Mouse (Mus musculus): ENCODE results near the gene Nfkb1.
A peak's percentile ranks its signal among the peaks of the same experiment; 100 is the strongest.

The Nfkb1 gene

GRCm38 (mm10) chr3:135691191-135692131, at the start of gene Nfkb1:
Gene Nfkb1 (minus strand): TSS chr3:135691547.
- DNase-seq (ENCODE audit: low spot score): peak; percentile 78

- no peak for DNase-seq (ENCODE audit: low spot score)
Measured at GRCm38 (mm10) chr3:135740711-135741110, 49.4 kb upstream of the Nfkb1 start.

GRCm38 (mm10) chr3:135734736-135735135, 43.4 kb upstream of the Nfkb1 start:
- DNase-seq (ENCODE audit: low spot score): no peak

GRCm38 (mm10) chr3:135732747-135733445, 41.5 kb upstream of the Nfkb1 start:
- no peak for DNase-seq (ENCODE audit: low spot score)

GRCm38 (mm10) chr3:135731292-135732047, 40.1 kb upstream of the Nfkb1 start:
- DNase-seq (ENCODE audit: low spot score): peak; percentile 99

- DNase-seq (ENCODE audit: low spot score): peak; percentile 21
Measured at GRCm38 (mm10) chr3:135730790-135731189, 39.4 kb upstream of the Nfkb1 start.

GRCm38 (mm10) chr3:135729575-135729974, 38.2 kb upstream of the Nfkb1 start:
- DNase-seq (ENCODE audit: low spot score): no peak

GRCm38 (mm10) chr3:135728900-135729299, 37.6 kb upstream of the Nfkb1 start:
- DNase-seq (ENCODE audit: low spot score): no peak

GRCm38 (mm10) chr3:135727339-135727738, 36.0 kb upstream of the Nfkb1 start:
- no peak for DNase-seq (ENCODE audit: low spot score)

- no peak for DNase-seq (ENCODE audit: low spot score)
Measured at GRCm38 (mm10) chr3:135726521-135727275, 35.4 kb upstream of the Nfkb1 start.

- DNase-seq (ENCODE audit: low spot score): no peak
Measured at GRCm38 (mm10) chr3:135726023-135726422, 34.7 kb upstream of the Nfkb1 start.

- no peak for DNase-seq (ENCODE audit: low spot score)
Measured at GRCm38 (mm10) chr3:135722104-135722503, 30.8 kb upstream of the Nfkb1 start.

- no peak for DNase-seq (ENCODE audit: low spot score)
Measured at GRCm38 (mm10) chr3:135719969-135720368, 28.6 kb upstream of the Nfkb1 start.

GRCm38 (mm10) chr3:135719179-135719532, 27.8 kb upstream of the Nfkb1 start:
- no peak for DNase-seq (ENCODE audit: low spot score)

- DNase-seq (ENCODE audit: low spot score): no peak
Measured at GRCm38 (mm10) chr3:135718323-135719178, 27.2 kb upstream of the Nfkb1 start.

- DNase-seq (ENCODE audit: low spot score): peak; percentile 58
Measured at GRCm38 (mm10) chr3:135713016-135713950, 21.9 kb upstream of the Nfkb1 start.

GRCm38 (mm10) chr3:135711613-135712012, 20.3 kb upstream of the Nfkb1 start:
- no peak for DNase-seq (ENCODE audit: low spot score)

GRCm38 (mm10) chr3:135711040-135711570, 19.8 kb upstream of the Nfkb1 start:
- no peak for DNase-seq (ENCODE audit: low spot score)

- DNase-seq (ENCODE audit: low spot score): no peak
Measured at GRCm38 (mm10) chr3:135703307-135703706, 12.0 kb upstream of the Nfkb1 start.

All from embryo, embryonic 10.5 days (tissue).